Mouse (Mus musculus): ENCODE measurements around the gene Adgb.
A peak's percentile ranks its signal among the peaks of the same experiment; 100 is the strongest.
"Not testable (repeated sequence)": the region's sequence is repeated elsewhere in the genome, so short reads cannot be mapped to it uniquely, and the experiment has no call there.

Adgb gene

DNA sequence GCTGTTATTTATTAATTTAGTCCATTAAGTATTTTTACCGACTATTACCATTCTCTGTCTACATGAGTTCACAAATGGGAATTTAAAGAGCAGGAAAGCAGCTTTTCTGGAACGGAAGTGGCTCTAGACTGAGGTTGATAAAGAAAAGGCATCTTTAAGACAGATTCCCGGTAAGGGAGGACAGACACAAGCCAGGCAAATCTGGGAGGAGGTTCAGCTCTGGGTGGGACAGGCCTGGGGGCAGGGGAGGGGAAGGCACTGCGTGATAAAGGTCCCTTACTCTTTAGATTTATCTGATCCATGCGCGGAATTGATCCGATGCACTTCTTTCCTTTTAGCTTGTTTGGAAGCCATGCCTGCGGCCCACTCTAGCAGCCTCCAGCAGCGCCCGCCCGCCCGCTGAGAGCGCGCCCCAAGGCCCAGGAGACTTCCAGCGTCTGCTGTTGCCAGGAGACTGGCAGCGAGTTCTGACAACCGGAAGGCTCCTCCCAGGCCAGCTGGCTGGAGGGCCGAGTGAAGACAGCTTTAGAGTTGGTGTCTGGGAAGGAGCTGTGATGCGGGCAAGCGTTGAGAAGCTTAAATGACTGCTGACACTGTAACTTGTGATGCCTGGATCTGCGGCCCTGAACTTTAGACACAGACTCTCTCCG, at the start of gene Adgb:
Adgb (minus strand) TSS at position 366 of the 650 bp plus-strand sequence.
- peak in 1 of 2 experiments; percentile 2 for DNase-seq (ENCODE audit: low spot score in 2 of 2)

DNA sequence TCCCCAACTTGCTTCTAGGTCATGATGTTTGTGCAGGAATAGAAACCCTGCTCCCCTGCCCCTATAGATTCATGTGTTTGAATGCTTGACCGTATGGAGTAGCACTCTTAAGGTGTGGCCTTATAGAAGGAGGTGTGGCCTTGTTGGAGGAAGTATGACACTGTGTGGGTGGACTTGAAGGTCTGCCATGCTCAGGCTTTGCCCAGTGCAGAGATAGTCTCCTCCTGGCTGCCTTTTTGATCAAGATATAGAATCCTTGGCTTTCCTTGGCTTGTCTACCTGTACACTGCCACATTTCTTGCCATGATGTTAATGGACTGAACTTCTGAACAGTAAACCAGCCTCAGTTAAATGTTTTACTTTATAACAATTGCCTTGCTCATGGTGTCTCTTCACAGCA, 8.0 kb upstream of the Adgb start:
- DNase-seq (ENCODE audit: low spot score in 2 of 2), result no peak

DNA sequence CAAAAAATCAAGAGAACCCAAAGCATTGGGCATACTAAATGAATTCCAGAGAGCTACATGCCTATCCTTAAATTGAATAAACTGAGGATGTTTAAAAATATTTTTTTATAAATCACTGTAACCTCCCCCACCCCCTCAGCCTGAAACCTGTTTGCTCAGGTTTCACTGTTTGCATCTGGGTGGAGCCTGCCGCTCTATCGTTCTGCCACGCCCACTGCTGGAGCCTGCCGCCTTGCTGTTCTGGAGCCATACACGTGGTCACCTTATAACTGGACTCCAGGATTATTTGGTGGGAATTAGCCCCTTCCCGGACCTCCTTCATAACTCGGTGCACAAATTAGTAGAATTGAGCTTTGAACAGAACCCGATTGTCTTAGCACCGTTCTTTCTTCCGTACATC, 5.3 kb upstream of the Adgb start:
- DNase-seq (ENCODE audit: low spot score in 2 of 2), result not testable (repeated sequence)

DNA sequence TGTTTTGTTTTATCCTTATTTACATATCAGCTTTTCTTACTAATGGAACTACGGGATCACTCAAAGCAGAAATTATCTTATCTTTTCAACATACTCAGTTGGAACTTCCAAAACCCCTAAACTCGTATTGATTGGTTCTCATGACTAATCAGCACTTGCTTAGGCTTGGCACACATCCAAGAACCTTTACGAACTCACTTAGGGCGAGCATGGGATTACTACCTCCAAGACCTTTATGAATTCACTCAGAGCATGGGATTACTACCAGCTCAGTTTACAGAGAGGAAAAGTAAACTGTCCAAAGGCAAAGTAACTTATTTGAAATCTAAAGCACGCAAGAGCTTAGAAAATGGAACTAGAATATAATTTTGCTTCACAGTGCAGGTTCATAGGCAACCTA, 4.8 kb upstream of the Adgb start:
- DNase-seq (ENCODE audit: low spot score in 2 of 2), result no peak

DNA sequence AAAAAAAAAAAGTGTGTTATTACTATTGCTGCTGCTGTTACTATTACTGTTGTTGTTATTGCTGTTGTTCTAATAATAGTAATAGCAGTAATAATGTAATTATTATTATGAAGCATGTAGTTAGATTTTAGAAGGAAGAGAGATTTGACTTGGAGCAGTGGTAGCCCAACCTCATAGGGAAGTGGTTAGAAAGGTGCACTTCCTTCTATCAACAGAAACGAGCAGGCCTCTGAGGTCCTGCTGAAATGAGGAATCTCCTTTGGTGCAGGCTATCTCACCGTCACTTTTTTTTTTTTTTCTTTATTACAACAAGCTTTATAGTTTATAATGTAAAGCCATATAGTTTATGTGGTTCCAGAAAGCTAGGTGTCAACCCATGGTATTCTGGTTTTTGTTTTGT, 4.4 kb upstream of the Adgb start:
- DNase-seq (ENCODE audit: low spot score in 2 of 2), result no peak

DNA sequence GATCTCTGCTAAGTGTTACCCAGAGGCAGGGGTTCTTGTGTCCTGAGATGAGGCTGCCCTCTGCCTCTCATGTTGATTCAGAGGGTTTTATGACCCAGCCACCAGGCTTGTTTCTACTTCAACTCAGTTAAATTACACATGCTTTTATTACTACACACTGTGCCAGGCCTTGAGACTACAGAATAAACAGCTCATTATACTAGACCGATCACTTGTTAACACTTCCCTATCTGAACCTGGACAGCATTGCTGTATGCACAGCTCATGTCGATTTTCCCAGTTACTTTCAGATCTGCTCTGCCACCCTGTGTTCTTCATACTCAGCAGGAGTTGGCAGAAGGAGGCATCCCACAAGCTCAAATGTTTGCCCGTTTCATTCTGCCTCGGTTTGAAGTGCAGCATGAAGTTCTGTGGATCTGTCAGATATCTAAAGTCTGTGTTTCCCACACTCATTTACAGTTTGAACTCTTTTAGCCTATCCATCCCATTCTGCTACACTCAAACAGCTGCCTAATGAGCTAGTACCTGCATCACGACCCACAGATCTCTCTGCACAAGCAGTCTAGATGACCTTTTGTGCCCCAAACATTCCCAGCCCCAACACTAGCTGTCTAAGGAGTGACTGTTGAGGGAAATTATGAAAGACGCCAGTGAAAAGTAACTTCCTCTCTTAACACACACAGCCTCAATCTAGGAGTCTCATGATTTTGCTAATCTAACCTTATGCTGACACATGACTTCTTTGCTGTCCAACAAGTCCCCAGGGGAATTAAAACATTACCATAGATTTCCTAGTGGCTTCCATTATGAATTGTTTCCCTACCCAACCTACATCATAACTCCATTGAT, 3.2 kb downstream of the Adgb start:
- DNase-seq (ENCODE audit: low spot score in 2 of 2), result no peak

DNA sequence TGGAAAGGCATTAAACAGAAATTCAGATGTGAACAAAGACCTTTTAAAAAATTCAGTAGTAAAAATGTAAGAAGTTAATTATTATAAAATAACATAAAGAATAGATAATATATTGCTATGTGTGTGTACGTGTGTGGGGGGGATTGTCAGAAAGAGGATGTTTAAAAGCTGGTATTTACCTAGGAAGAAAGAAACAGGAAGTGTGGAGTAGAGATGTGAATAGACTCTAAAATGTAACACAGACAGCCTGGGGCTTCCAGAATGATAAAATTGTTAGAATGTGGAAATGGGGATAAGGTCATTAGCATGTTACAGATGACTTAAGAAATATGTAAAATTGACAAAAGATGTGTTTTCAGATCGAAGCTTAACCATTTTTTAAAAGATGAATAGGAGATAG, 12.0 kb downstream of the Adgb start:
- no peak for DNase-seq (ENCODE audit: low spot score in 2 of 2)

DNA sequence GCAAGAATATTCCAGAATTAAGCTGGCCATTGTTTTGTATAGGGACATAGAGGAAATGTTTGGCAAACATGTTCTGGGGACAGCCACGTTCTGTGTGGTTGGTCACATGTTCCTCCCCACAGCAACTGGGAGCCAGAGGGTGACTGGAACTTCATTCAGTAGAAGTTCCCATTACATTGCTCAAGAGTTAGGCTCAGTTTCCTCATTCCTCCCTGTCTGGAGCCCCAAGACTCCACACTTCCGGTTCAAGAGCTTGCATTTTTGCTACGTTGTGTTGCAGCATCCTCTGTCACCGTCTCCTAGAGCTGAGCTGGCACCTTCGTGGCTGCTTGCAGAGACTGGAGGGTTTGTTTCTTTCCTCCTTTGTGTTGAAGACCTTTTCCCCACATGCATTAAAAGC, 15.1 kb downstream of the Adgb start:
- DNase-seq (ENCODE audit: low spot score in 2 of 2), result no peak

DNA sequence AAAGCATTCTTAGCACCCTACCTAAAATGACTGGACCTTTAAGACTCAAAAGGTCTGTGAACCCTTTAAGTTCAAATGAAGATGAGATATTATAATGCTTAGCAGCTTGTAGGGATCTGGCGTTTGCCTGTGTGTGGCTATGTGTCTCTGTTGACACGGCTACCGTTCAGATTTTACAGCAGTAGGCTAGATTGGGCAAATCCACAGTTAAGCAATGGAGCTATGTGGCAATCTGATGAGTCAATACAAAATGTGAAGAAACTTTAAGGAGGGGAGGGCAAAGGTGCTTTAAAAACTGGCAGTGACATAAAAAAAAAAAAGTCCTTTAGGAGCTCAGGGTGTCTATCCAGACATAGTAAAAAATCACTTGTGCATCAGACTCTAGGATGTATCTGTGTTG, 23.1 kb downstream of the Adgb start:
- DNase-seq (ENCODE audit: low spot score in 2 of 2), result no peak

DNA sequence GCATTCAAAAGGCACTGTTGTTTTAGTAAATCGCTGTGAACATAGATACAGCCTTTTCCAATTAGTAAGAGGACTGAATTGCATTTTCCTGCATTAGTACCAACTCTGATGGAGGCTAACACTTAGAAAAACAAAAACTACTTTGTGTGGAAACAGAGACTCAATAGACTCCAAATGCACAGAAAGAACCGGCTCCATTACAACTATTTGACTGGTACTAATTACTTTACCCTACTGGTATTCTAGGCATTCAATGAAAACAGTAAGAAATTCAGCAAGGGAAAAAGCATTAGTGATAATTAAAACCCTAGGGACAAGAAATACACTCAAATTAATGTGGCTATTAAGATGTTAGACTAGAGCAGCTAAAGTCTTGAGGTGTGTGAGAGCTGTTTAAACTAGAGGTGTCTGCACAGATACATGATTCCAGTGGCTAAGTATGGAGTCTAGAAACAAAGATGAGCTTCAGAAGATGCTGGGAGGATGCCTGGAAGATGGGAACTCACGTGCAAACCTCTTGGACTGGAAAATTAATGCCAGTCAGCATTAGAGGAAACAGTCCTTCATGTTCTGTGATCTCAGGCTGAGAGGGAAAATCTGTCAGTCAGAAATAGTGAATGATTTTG, 27.2 kb downstream of the Adgb start:
- DNase-seq (ENCODE audit: low spot score in 2 of 2), result no peak

DNA sequence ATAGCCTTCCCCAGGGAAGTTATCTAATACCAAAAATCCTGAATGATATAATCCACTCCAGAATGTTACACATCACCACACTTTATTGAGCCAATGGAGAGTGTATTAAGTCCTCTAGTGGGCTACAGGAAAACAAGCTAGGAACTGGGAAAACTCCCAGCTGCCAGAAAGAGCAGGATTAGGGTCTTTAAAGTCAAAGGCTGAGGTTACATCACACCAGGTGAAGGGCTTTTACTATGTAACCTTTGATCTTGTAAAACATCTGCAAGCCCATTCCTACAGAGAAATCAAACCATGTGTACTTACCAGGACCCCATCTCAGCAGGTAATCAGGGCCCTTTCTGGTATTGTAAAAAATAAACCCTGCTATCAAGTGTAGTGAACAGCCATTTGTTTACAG, 28.6 kb downstream of the Adgb start:
- DNase-seq (ENCODE audit: low spot score in 2 of 2), result no peak

DNA sequence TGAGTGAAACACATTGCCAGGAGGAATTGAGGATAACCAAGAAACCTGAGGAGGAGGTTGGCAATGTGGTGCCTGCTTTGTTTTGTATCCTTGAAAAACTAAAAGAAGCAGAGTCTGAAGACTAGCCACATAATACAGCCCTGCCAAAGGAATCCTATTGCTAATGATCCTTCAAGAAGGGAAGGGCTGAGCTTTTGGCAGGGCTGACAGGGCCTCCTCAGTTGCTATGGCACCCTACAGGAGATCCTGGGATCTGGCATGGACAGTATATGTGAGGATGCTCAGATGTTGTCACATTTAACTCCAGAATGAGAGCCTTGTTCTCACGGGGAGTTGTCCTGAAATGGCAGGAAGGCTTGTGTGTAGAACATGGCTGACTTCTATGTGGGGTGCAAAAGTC, 37.1 kb downstream of the Adgb start:
- no peak for DNase-seq (ENCODE audit: low spot score in 2 of 2)

DNA sequence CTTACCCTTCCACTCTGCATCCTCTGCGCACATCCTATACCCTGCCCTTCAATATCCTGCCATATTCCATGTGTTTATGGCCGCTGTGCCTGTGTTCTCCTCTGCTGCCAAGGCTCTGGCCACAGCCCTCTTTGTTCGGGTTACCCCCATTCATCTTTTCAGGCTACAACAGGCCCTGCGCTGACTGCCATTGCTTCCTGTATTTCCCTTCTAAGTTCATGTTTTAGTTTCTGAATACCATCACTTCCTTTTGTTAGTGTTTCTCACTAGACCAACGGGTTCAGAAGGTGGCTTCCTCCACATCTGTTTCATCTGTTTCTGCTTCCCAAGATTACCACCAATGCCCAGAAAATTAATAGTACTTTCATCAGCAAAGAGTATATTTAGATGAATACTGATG, 42.5 kb downstream of the Adgb start:
- no peak for DNase-seq (ENCODE audit: low spot score in 2 of 2)

DNA sequence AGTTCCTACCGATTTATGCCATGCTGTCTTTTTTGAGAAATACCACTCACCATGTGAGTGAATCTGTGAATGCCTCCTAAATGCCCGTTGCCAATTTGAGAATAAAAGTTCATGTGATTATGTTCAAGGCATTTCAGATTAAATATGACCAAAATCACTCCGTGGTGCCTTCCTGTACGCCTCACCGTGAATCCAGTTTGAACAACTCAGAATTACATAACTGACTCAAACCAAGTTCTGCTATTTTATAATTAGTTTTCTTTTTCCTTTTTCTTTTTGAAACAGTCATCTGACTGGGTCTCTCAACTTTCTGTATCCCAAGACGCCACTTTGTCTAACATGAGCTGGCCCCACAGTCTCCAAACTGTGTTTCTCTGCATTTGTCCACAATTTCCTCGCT, 43.1 kb downstream of the Adgb start:
- DNase-seq (ENCODE audit: low spot score in 2 of 2), result no peak

DNA sequence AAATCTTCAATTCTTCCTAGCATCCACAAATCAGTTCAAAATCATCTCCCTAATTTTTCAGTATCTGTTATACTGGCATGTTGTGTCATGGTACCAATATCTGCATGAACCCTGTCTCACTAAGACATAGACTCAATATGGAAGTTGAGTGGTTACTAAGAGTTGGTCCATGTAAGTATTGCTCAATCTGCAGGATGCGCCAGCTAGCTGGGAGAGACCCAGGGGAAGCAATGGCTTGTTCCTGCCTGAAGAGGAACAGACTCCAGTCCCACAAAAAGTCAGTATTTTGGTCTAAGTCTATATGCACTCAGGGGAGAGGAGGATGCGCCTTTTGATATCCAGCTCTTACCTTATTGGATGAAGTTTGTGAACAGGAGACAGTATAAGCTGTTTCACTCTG, 47.7 kb downstream of the Adgb start:
- DNase-seq (ENCODE audit: low spot score in 2 of 2), result no peak

DNA sequence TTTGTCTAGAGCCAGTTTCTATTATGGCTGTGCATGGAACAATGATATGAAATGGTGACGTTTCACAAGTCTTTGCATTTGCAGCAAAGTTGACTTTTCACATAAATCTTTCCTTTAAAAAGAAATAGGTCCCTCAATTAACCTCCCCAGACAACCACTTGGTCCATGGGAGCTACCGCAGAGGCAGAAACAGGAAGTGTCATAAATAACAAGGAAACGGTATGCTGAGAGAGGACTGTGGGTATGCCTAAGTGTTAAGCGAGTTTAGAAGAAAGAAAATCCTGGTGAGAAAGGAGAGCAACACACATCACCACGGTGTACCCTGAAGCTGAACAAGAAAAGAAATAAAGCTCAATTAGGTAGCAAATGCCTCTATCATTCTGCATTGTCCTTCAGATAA, 61.1 kb downstream of the Adgb start:
- no peak for DNase-seq (ENCODE audit: low spot score in 2 of 2)

DNA sequence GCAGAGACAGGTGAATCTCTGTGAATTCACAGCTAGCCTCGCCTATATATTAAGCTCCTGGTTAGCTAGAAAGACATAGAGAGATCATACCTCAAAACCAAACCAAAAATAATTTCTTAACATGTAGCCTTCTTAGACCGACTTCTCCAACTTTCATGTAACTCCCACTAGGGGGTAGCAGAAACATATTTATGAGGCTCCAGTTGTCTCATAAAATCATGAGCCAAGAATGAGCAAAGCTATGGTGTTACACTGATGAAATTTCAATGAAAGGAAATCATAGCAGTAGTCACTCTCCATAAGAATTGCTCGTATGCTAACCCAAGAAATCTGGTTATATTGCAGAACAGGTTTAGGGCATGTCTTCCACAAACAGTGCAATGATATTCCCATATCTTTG, 64.0 kb downstream of the Adgb start:
- no peak for DNase-seq (ENCODE audit: low spot score in 2 of 2)

DNA sequence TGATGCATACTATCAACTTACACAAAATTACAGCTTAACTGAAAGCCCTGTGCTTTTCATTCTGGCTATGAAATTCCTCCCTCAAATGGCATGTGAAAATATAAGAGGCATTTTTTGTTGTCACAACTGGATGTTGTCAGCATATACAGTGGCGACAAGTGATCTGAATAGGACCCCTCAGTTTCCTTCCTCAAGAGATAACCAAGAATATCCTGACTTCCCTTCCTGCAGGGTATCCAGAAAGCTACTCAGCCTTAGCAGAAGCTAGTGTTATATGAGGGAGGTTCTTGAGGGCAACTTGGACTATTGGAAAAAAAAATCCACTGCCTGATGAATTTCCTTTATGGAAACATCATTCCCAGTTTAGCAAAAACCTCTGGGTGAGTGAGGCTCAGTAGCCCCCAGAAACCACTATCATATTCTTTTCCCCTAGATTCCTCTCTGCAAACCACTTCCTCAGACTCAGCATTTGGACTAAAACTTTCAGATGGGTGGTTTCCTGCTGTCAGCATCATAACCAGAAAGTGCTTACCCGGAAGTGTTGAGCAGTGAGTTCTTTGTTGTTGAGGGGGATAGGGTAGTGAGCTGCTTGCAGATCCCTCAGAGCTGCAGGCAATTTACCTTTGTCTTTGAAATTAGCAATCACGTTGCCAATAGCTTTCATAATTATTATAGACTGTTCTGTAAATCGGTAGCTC, 76.2 kb downstream of the Adgb start:
- no peak for DNase-seq (ENCODE audit: low spot score in 2 of 2)

DNA sequence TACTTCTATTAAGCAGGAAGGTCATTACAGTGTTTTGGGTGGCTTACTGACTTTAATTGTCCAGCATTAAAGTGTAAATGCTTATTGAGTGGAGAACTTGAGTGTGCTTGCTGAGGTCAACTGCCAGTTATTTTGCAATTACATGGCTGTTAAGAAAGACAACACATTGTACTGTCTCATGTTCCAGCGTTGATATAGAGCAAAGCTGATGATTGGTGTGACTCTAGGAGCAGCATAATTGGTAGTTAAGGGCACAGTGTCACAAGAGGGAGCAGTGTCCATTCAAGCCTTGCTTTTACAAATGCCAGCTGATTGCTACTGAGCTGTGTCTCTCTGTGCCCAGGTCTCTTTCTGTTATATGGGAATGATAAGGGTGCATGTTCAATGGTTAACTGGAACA, 97.5 kb downstream of the Adgb start:
- DNase-seq (ENCODE audit: low spot score in 2 of 2), result no peak

DNA sequence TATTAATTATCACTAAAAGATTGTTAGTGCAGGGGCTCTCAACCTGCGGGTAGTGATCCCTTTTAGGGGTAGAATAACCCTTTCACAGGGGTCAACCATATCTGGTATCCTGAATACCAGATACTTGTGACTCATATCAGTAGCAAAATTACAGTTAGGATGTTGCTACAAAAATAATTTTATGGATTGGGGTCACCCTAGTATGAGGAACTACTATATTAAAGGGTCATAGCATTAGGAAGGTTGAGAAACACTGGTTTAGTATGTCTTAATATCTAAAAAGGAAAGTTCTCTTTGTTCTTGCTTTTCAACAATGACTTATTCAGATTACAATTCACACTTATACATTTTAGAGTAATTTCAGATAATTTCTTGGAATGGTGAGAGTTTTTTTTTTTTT, 108.1 kb downstream of the Adgb start:
- DNase-seq (ENCODE audit: low spot score in 2 of 2), result no peak

DNA sequence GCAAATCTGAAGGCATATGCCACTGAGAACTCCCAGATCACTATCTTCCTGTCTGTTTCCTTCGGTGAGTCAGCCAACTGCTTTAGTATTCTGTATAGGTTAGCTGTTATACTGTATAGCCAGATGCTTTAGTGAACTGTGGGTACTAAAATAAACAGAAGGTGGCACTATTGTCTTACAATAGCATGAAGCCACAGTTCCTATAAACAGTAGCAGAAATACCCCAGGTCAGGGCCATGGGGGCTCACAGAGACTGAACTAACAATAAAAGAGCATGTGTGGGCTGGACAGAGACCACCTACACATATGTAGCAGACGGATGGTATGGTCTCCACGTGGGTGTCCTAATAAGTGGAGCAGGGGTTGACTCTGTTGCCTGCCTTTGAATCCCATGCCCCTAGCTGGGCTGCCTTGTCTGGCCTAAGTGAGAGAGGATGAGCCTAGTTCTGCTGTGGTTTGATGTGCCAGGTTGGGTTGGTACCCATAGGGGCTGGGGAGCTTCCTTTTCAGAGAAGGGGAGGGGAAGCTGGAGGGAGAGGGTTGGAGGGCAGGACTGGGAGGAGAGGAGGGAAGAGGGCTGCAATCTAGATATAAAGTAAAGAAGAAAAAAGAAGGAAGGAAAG, 116.4 kb downstream of the Adgb start:
- no peak for DNase-seq (ENCODE audit: low spot score in 2 of 2)

DNA sequence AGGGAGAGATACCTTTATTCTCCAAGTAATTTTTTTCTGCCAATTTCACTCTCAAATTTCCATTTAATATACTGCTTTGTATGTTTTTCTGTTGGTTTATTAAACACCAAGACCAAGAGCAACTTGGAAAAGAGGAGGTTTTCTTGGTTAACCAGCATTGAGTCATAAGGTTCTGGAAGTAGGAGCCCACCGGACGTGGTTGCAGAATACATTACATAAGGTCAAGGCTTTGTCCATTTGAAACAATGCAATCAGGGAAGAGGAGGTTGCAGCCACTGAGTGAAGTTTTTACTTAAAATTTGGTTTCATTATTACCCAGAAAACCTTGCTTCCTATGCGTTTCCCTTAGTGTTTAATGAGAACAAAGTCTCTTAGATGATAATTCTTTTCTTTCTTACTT, 119.9 kb downstream of the Adgb start:
- no peak for DNase-seq (ENCODE audit: low spot score in 2 of 2)

All from spleen, postnatal 14 days (tissue).